Mouse (Mus musculus) right cerebral cortex, postnatal 25 days (tissue): Measurements from ENCODE around the gene Trmt61a.

Experiments used
- DNase-seq: peaks from one replicate; pipeline ENCODE4 v3.0.0; 2022

Trmt61a gene

DNA sequence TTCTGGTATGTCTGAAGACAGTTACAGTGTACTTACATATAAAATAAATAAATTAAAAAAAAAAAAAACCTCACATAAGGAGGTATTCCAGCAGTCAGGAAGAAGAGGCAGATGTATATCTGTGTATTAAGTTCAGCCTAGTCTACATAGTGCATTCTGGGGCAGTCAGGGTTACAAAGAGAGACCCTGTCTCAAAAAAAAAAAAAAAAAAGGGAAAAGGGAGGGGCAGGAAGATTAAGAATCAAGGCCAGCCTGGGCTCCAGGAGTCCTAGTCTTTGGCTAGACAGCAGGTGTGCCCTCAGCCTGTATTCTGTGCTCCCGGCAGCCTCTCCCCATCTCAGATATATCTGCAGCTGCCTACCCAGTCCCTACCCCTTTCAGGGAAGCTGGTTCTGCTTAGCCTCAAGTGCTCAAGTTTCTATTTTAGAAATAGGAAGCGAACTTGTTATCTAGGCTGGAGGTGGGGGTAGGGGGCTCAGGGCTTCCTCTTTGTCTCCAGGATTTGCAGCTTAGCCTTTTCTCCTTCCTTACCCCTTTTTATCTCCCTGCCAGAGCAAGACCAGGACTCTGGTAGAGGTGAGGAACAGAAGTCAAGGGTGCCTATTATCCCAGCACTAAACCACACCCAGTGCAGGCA is 2.9 kb upstream of the Trmt61a start:
- DNase-seq: no peak

DNA sequence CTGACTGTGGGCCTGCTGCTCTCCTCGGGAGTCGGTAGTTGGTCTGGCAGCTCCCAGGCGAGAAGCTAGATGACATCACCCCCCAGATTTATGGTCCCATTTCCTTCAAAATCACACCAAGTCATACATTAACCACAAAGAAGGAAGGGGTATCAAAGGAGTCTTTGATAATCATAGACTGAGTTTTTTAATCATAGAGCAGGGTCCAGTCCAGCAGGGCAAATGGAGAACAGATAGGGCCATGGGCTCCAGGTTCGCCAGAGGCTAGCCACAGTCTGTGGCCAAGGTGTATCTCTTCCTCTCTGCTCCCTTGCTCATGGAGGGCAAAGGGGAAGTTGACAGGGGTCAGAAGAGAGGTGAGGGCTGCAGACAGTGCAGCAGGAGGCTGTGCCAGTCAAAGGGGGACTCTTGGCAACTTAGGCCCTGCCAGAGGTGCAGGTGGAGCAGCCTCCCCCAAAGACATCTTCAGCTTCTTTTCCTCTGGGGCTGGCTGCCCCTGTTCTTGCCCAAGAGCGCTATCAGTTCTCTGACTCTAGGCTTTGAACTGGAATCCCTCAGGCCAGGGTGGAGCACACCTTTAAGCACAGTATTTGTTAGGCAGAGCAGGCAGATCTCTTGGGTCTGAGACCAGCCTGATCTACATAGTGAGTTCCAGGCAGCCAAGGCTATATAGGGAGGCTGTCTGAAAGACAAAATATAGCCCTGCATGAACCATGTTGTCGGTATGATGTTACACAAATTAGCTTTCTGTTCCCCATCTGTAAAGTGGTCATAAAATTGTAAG is 1.9 kb upstream of the Trmt61a start:
- DNase-seq: no peak

- DNase-seq: no peak
Measured at GRCm38 (mm10) chr12:111677421-111677820, 484 bp upstream of the Trmt61a start.

GRCm38 (mm10) chr12:111678670-111678933 is 697 bp downstream of the Trmt61a start:
- no peak for DNase-seq

DNA sequence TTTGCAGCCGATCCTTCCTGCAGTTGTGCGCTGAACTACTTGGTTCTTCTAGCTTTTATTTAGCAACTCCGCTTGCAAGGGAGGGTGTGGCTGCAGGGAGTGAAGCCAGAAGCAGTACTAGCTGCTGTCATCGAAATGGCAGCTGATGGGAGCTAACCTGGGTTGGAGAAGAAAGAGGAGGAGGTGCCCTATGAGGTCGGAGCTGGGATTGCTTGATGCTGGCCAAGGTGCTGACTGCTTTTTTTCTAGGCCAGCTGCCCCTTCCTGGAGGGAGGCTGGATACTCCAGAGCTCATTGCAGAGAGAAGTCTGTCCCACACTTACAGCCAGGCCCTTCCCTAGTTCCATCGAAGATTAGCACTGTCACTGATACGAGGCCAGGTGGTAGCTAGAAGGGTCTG is 1.1 kb downstream of the Trmt61a start:
- DNase-seq: no peak

DNA sequence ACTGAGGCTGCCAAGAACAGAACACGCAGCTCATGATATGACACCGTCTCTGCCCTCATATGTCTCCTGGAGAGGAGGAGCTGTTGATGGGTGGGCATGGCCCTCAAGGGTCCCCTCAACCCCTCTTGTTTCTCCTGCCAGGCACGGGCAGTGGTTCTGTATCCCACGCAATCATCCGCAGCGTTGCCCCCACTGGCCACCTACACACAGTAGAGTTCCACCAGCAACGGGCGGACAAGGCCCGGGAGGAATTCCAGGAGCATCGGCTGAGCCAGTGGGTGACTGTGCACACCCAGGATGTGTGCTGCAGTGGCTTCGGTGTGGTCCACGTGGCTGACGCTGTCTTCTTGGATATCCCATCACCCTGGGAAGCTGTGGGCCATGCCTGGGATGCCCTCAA is 2.8 kb downstream of the Trmt61a start:
- no peak for DNase-seq

- no peak for DNase-seq
Measured at GRCm38 (mm10) chr12:111681305-111681704, 3.4 kb downstream of the Trmt61a start.

DNA sequence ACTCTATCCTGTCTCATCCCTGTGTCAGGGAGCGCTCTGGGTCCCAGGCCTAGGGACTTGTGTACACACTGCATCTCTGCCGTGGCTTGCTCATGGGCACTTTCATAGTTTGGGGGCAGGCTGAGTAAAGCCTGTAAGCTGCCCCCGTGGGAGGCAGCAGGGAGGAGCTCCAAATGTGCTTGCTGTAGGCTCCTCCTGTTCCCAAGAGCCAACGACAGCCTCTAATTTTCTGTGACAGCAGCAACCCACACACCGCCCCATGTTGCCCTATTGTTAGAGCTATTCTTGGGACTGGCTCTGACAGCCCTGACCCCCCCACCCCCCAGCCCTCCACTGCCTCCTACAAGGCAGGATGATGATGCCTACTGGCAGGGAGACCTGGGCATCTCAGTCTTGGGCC is 4.1 kb downstream of the Trmt61a start:
- no peak for DNase-seq

DNA sequence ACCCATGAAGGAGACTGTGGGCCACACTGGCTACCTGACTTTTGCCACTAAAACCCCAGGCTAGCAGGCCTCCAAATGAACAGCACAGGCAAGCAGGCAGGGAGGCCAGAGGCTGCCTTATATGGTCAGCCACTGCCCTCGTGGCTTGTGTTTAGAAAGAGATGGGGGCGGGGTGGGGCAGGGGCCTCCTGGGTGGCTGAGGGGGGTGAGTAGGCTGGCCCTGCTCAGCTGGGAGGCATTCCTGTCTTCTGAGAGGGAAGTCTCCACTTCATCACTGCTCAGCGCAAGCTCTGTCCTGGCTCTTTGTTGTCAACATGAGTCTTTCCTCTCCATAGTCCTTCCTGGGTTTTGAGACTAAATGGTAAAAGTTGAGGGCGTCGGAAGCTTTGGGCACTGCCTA is 4.9 kb downstream of the Trmt61a start:
- no peak for DNase-seq

DNA sequence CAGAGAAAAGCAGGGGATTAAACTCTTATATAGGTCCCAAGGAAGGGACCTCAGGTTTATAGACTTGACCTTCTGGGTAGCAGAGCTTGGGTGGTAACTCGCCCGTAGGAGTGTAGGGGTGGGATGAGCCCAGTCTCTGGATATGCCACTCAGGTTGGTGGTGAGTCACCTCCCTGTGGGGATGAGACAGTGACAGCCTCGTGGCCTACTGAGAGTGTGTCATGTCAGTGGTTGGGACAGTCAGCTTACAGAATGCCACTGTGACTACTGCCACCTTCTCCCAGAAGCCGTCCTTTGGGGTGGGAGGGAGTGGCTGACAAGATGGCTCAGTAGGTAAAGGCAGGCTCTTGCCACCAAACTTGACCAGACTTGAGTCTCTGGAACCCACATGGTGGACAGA is 8.5 kb downstream of the Trmt61a start:
- no peak for DNase-seq

GRCm38 (mm10) chr12:111687350-111688068 is 9.6 kb downstream of the Trmt61a start:
- no peak for DNase-seq

GRCm38 (mm10) chr12:111688069-111688428 is 10.1 kb downstream of the Trmt61a start:
- DNase-seq: no peak

GRCm38 (mm10) chr12:111689426-111689825 is 11.5 kb downstream of the Trmt61a start:
- DNase-seq: no peak

- no peak for DNase-seq
Measured at GRCm38 (mm10) chr12:111691346-111691872, 13.5 kb downstream of the Trmt61a start.

DNA sequence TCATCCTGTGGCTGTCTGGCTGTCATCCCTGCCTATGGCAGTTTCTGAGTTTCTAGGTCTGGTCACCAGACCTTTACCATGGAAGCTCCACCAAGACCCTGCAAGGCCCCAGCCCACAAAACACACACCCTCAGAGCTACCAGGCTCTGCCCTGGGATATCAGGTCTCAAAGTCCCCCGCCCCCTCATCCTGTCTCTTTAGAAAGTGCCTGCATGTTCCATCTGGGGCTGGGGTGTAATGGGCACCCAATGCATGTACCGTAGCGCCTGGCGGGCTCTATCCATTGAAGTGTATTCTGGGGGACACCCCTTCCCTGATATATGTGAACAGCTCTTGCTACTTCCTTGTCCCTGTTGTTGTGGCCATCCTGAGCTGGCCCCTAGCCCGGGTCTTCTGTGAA is 15.0 kb downstream of the Trmt61a start:
- no peak for DNase-seq

- DNase-seq: peak; percentile 68
Measured at GRCm38 (mm10) chr12:111693341-111694270, 15.7 kb downstream of the Trmt61a start.

DNA sequence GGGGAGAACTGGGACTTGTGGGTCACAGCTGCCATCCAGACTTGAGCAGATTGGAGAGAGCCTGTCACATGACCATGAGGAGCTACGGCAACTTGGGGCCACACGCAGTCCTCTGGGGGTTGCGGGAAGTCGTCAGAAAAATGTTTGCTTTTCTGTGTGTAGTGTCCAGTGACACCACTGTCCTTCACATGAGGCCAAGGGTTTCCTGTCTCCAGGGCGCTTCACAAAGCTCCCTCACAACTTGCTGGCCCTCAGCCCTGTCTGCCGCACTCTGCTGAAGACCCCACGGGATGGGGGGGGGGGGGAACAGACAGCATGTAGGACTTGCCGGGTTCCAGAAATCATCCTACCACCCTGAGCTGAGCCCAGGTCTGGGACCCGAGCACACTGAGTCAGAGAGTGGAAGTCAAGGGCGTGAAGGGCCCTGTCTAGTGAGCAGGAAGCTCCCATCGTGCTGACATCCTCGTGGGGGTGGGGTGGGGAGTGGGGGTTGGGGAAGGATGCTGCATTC is 16.4 kb downstream of the Trmt61a start:
- DNase-seq: no peak

- DNase-seq: peak; percentile 64
Measured at GRCm38 (mm10) chr12:111694880-111695804, 17.2 kb downstream of the Trmt61a start.

- peak; percentile 68 for DNase-seq
Measured at GRCm38 (mm10) chr12:111696239-111696638, 18.3 kb downstream of the Trmt61a start.

- no peak for DNase-seq
Measured at GRCm38 (mm10) chr12:111697708-111698107, 19.8 kb downstream of the Trmt61a start.

DNA sequence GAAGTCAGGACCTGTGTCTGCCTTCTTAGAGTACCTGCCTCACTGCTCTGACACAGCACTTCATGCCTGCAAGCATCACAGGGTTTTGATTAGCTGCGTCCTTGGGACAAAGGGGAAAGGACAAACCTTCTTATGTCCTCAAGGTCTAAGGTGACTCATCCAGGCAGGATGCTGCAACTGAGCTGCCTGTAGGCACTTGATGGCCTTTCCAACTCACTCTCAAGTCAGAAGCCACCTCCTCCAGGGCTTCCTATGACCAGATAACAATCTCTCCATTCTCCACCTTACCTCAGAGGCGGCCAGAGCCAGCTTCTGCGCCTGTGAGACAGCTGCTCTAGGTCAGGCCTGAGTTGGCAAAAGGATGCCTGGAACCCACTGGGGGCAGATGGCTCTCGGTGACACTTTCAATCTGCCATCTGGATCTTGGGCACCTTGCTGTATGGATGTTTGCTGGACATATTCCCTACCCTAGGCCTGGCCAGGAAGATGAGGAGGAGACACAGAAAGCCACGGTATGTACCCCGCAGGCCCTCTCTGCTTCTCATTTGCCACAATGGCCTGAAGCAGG is 20.5 kb downstream of the Trmt61a start:
- DNase-seq: no peak
